In genomic region chr9:108479241-108479640, GRCm38 (mm10) we compare ENCODE assay signal across 8 mouse cellular contexts. TPM values are rescaled to one million over a fixed set of nuclear protein-coding genes. Genes with fewer than 3 reads are reported as not detected.
A peak's percentile ranks its signal among the peaks of the same experiment; 100 is the strongest.
DNase-seq lines count a peak whose midpoint lies in the region; ATAC-seq lines count a peak whose summit lies in the region.

No protein-coding gene starts in this region.

- H3K27me3 ChIP-seq in lung, embryonic 15.5 days = no peaks in the 10 kb centered on the region
- H3K27me3 ChIP-seq in forebrain, embryonic 11.5 days (ENCODE audit: control insufficient read depth, insufficient read depth, low read length) = no peaks in the 10 kb centered on the region
- H3K27me3 ChIP-seq in limb, embryonic 10.5 days (ENCODE audit: low read depth, poor library complexity, severe bottlenecking) = no peaks in the 10 kb centered on the region
- no peaks in the 10 kb centered on the region for H3K27me3 ChIP-seq in neural tube, embryonic 14.5 days (ENCODE audit: control insufficient read depth, insufficient read depth, low read length)

- no peaks in the 10 kb centered on the region for H3K9me3 ChIP-seq in lung, embryonic 15.5 days
- H3K9me3 ChIP-seq in forebrain, embryonic 11.5 days (ENCODE audit: control insufficient read depth, low read length) = no peaks in the 10 kb centered on the region
- H3K9me3 ChIP-seq in limb, embryonic 10.5 days (replicated peaks) = no peaks in the 10 kb centered on the region
- H3K9me3 ChIP-seq in neural tube, embryonic 14.5 days (ENCODE audit: control insufficient read depth, low read length) = no peaks in the 10 kb centered on the region

- ATAC-seq in lung, embryonic 15.5 days (ENCODE audit: borderline replicate concordance, extremely low read depth, low FRiP score, low TSS enrichment) = 0 out of 2 replicates have a peak, but pooled peaks have one; percentile 2
- ATAC-seq in forebrain, embryonic 11.5 days (replicated peaks; ENCODE audit: low FRiP score) = peak; percentile 28; the same call in 1 of the 2 replicates
- no peak for ATAC-seq in neural tube, embryonic 14.5 days (ENCODE audit: low read depth)

- H3K4me1 ChIP-seq in lung, embryonic 15.5 days = peaks cover 22% of the 10 kb centered on the region
- H3K4me1 ChIP-seq in forebrain, embryonic 11.5 days (replicated peaks; ENCODE audit: control insufficient read depth, insufficient read depth, low read length) = peaks cover 13% of the 10 kb centered on the region; the same call in 1 of the 2 replicates
- H3K4me1 ChIP-seq in limb, embryonic 10.5 days = peaks cover 30% of the 10 kb centered on the region
- peaks cover 6% of the 10 kb centered on the region for H3K4me1 ChIP-seq in neural tube, embryonic 14.5 days (ENCODE audit: control insufficient read depth, insufficient read depth, low read length)

- H3K4me3 ChIP-seq in lung, embryonic 15.5 days = peak overlapping the region; percentile 43
- peak overlapping the region; percentile 37; the same call in 1 of the 2 replicates for H3K4me3 ChIP-seq in forebrain, embryonic 11.5 days (ENCODE audit: low read depth, low read length)
- H3K4me3 ChIP-seq in limb, embryonic 10.5 days = peak overlapping the region; percentile 60
- no peak overlapping the region; the same call in 1 of the 2 replicates for H3K4me3 ChIP-seq in neural tube, embryonic 14.5 days (ENCODE audit: low read depth, low read length)

- 32% methylated on average over 11 of the region's 11 CpGs for WGBS in lung, embryonic 15.5 days
- 26% methylated on average over 11 of the region's 11 CpGs for WGBS in forebrain, embryonic 11.5 days
- 44% methylated on average over 11 of the region's 11 CpGs for WGBS in limb, embryonic 10.5 days
- WGBS in neural tube, embryonic 14.5 days = 33% methylated on average over 11 of the region's 11 CpGs

- H3K9ac ChIP-seq in lung, embryonic 15.5 days = no peak overlapping the region
- peak overlapping the region; percentile 44; the same call in 1 of the 2 replicates for H3K9ac ChIP-seq in forebrain, embryonic 11.5 days (ENCODE audit: low read length)
- peak overlapping the region; percentile 32; the same call in 1 of the 2 replicates for H3K9ac ChIP-seq in neural tube, embryonic 14.5 days (replicated peaks; ENCODE audit: low read depth, low read length)

- peaks cover 30% of the 10 kb centered on the region for H3K36me3 ChIP-seq in lung, embryonic 15.5 days
- H3K36me3 ChIP-seq in forebrain, embryonic 11.5 days (ENCODE audit: control insufficient read depth, insufficient read depth, low read length) = peaks cover 2% of the 10 kb centered on the region
- H3K36me3 ChIP-seq in limb, embryonic 10.5 days = peaks cover 35% of the 10 kb centered on the region
- no peaks in the 10 kb centered on the region for H3K36me3 ChIP-seq in neural tube, embryonic 14.5 days (ENCODE audit: control insufficient read depth, insufficient read depth, low read length)

- H3K27ac ChIP-seq in lung, embryonic 15.5 days = peak overlapping the region; percentile 95
- peak overlapping the region; percentile 79; the same call in 1 of the 2 replicates for H3K27ac ChIP-seq in forebrain, embryonic 11.5 days (ENCODE audit: low read depth, low read length)
- H3K27ac ChIP-seq in limb, embryonic 10.5 days = peak overlapping the region; percentile 89
- peak overlapping the region; percentile 5; the same call in 1 of the 2 replicates for H3K27ac ChIP-seq in neural tube, embryonic 14.5 days (ENCODE audit: low read depth, low read length)

- no peak for DNase-seq in lung, postnatal 36 days
- peak; percentile 62 for DNase-seq in forebrain, embryonic 11.5 days (ENCODE audit: low spot score)
- DNase-seq in limb, embryonic 10.5 days (ENCODE audit: low spot score) = peak; percentile 61
- DNase-seq in thymus, postnatal 25 days = no peak
- DNase-seq in adrenal gland, postnatal 36 days = no peak
- DNase-seq in right cerebral cortex, adult 18-20 months = no peak

- H3K4me2 ChIP-seq in lung, embryonic 15.5 days = peak overlapping the region; percentile 86
- peak overlapping the region; percentile 61; the same call in 1 of the 2 replicates for H3K4me2 ChIP-seq in forebrain, embryonic 11.5 days (ENCODE audit: low read depth, low read length, severe bottlenecking)
- H3K4me2 ChIP-seq in neural tube, embryonic 14.5 days (ENCODE audit: low read depth, low read length) = peak overlapping the region; percentile 43; the same call in 1 of the 2 replicates

RNA-seq across cellular contexts. Expression of gene Lamb2, which starts 0.3 kb away (rescaled TPM):
- polyA plus RNA-seq in lung, embryonic 15.5 days (2015; fragmentation: Nextera tagmentation; extraction: Ambion mirVana) = 66.9 and 74.4 TPM in 2 replicates
- polyA plus RNA-seq in forebrain, embryonic 11.5 days (2014; fragmentation: Nextera tagmentation; extraction: Ambion mirVana) = 31.8 and 40.9 TPM in 2 replicates
- 19.7 and 31.6 TPM in 2 replicates for polyA plus RNA-seq in limb, embryonic 10.5 days (2016; fragmentation: Nextera tagmentation; extraction: Ambion mirVana)
- polyA plus RNA-seq in neural tube, embryonic 14.5 days (2014; fragmentation: Nextera tagmentation; extraction: Ambion mirVana) = 8.3 and 15.3 TPM in 2 replicates
- 100 to 1,000 TPM; 117 to 133 TPM for total RNA-seq in adrenal gland, postnatal 36 days (2021)

RNA-seq across cellular contexts. Expression of gene Usp19, which starts 11.2 kb away (rescaled TPM):
- polyA plus RNA-seq in lung, embryonic 15.5 days (2015; fragmentation: Nextera tagmentation; extraction: Ambion mirVana) = 61.9 and 68.5 TPM in 2 replicates
- 84.0 and 90.0 TPM in 2 replicates for polyA plus RNA-seq in forebrain, embryonic 11.5 days (2014; fragmentation: Nextera tagmentation; extraction: Ambion mirVana)
- 87.2 and 107 TPM in 2 replicates for polyA plus RNA-seq in limb, embryonic 10.5 days (2016; fragmentation: Nextera tagmentation; extraction: Ambion mirVana)
- 66.1 and 73.0 TPM in 2 replicates for polyA plus RNA-seq in neural tube, embryonic 14.5 days (2014; fragmentation: Nextera tagmentation; extraction: Ambion mirVana)
- total RNA-seq in adrenal gland, postnatal 36 days (2021) = 100 to 1,000 TPM; 204 to 213 TPM

RNA-seq across cellular contexts. Expression of gene Klhdc8b, which starts 17.9 kb away (rescaled TPM):
- 67.2 and 75.3 TPM in 2 replicates for polyA plus RNA-seq in lung, embryonic 15.5 days (2015; fragmentation: Nextera tagmentation; extraction: Ambion mirVana)
- 49.5 and 53.9 TPM in 2 replicates for polyA plus RNA-seq in forebrain, embryonic 11.5 days (2014; fragmentation: Nextera tagmentation; extraction: Ambion mirVana)
- polyA plus RNA-seq in limb, embryonic 10.5 days (2016; fragmentation: Nextera tagmentation; extraction: Ambion mirVana) = 10.9 and 17.8 TPM in 2 replicates
- polyA plus RNA-seq in neural tube, embryonic 14.5 days (2014; fragmentation: Nextera tagmentation; extraction: Ambion mirVana) = 49.8 and 63.3 TPM in 2 replicates
- 10 to 100 TPM; 20.1 to 21.5 TPM for total RNA-seq in adrenal gland, postnatal 36 days (2021)

RNA-seq across cellular contexts. Expression of gene Ccdc71, which starts 18.9 kb away (rescaled TPM):
- 56.6 and 60.4 TPM in 2 replicates for polyA plus RNA-seq in lung, embryonic 15.5 days (2015; fragmentation: Nextera tagmentation; extraction: Ambion mirVana)
- polyA plus RNA-seq in forebrain, embryonic 11.5 days (2014; fragmentation: Nextera tagmentation; extraction: Ambion mirVana) = 42.5 and 45.2 TPM in 2 replicates
- 62.8 and 65.8 TPM in 2 replicates for polyA plus RNA-seq in limb, embryonic 10.5 days (2016; fragmentation: Nextera tagmentation; extraction: Ambion mirVana)
- polyA plus RNA-seq in neural tube, embryonic 14.5 days (2014; fragmentation: Nextera tagmentation; extraction: Ambion mirVana) = 50.4 and 55.1 TPM in 2 replicates
- total RNA-seq in adrenal gland, postnatal 36 days (2021) = 10 to 100 TPM; 37.1 to 48.1 TPM

RNA-seq across cellular contexts. Expression of gene Qars, which starts 28.3 kb away (rescaled TPM):
- polyA plus RNA-seq in lung, embryonic 15.5 days (2015; fragmentation: Nextera tagmentation; extraction: Ambion mirVana) = 89.4 and 108 TPM in 2 replicates
- 107 and 116 TPM in 2 replicates for polyA plus RNA-seq in forebrain, embryonic 11.5 days (2014; fragmentation: Nextera tagmentation; extraction: Ambion mirVana)
- 124 and 127 TPM in 2 replicates for polyA plus RNA-seq in limb, embryonic 10.5 days (2016; fragmentation: Nextera tagmentation; extraction: Ambion mirVana)
- 69.3 and 75.6 TPM in 2 replicates for polyA plus RNA-seq in neural tube, embryonic 14.5 days (2014; fragmentation: Nextera tagmentation; extraction: Ambion mirVana)
- 100 to 1,000 TPM; 191 to 194 TPM for total RNA-seq in adrenal gland, postnatal 36 days (2021)

Comparison
In these comparisons a context has a peak if more than half of its experiments do, and no peak if none do; other contexts are left out.
1. H3K27ac ChIP-seq: peak in every context shown above with its lines; median percentile 95 in lung, embryonic 15.5 days; 89 in limb, embryonic 10.5 days; 79 in forebrain, embryonic 11.5 days; 5 in neural tube, embryonic 14.5 days.
2. DNase-seq: peak in forebrain, embryonic 11.5 days (single experiment) and limb, embryonic 10.5 days (single experiment); none in lung, postnatal 36 days (single experiment), thymus, postnatal 25 days (single experiment), adrenal gland, postnatal 36 days (0 of 2) and right cerebral cortex, adult 18-20 months (single experiment).
3. Peak in every context shown above with its lines, with median percentiles within 50 percentile points of each other: H3K4me2 ChIP-seq.